Mouse (Mus musculus) liver, postnatal 0 days (tissue): ENCODE data around the gene Sf3b2.

Source experiments
- CTCF ChIP-seq: sonication (generic); IDR thresholded peaks from 2 replicates; pipeline ENCODE4 v1.5.1; 2016; ENCODE audit warnings: antibody characterized with exemption, low read depth
- EP300 ChIP-seq: IDR thresholded peaks from 2 replicates; pipeline ENCODE4 v1.6.1; 2016; ENCODE audit warnings: antibody characterized with exemption, low read depth, mild to moderate bottlenecking

GRCm38 (mm10) chr19:5273916-5274315 lies 21.3 kb downstream of the Sf3b2 start:
- no peak for TF ChIP-seq CTCF
- TF ChIP-seq EP300, result no peak
